Mouse (Mus musculus) stomach, embryonic 16.5 days (tissue): Measurements from ENCODE around the gene Kazald1. TPM values are rescaled to one million over a fixed set of nuclear protein-coding genes. Genes with fewer than 3 reads are reported as not detected.
A peak's percentile ranks its signal among the peaks of the same experiment; 100 is the strongest.

Source experiments
- ATAC-seq: fragments of 200-750 bp; cut with Nextera tagmentation; 2 replicates; pipeline ENCODE4 v1.8.0; 2017; ENCODE audit warnings: moderate number of reproducible peaks, moderate TSS enrichment; ENCODE audit not compliant: insufficient read depth, low FRiP score
- H3K27ac ChIP-seq: fragments of 300-500 bp; sonication (generic); 2 replicates; pipeline ENCODE4 v1.5.1; 2014; ENCODE audit warnings: low read length
- H3K27me3 ChIP-seq: fragments of 300-500 bp; sonication (generic); 2 replicates; pipeline ENCODE4 v1.6.1; 2014; ENCODE audit warnings: low read length, control low read depth, mixed read lengths; ENCODE audit not compliant: control insufficient read depth, insufficient read depth
- H3K36me3 ChIP-seq: fragments of 300-500 bp; sonication (generic); 2 replicates; pipeline ENCODE4 v1.6.1; 2014; ENCODE audit warnings: low read length; ENCODE audit not compliant: control insufficient read depth, insufficient read depth
- H3K4me1 ChIP-seq: fragments of 300-500 bp; sonication (generic); 2 replicates; pipeline ENCODE4 v1.6.1; 2014; ENCODE audit warnings: low read length, control low read depth, mixed read lengths; ENCODE audit not compliant: control insufficient read depth, insufficient read depth
- H3K4me2 ChIP-seq: fragments of 300-500 bp; sonication (generic); 2 replicates; pipeline ENCODE4 v1.6.1; 2014; ENCODE audit warnings: low read depth, low read length, mixed read lengths
- H3K4me3 ChIP-seq: fragments of 300-500 bp; sonication (generic); replicated peaks from 2 replicates; pipeline ENCODE4 v1.5.1; 2014; ENCODE audit warnings: mild to moderate bottlenecking, low read length
- H3K9ac ChIP-seq: fragments of 300-500 bp; sonication (generic); 2 replicates; pipeline ENCODE4 v1.6.1; 2014; ENCODE audit warnings: low read length
- H3K9me3 ChIP-seq: fragments of 300-500 bp; sonication (generic); replicated peaks from 2 replicates; pipeline ENCODE4 v1.6.1; 2016; ENCODE audit warnings: low read length, control low read depth; ENCODE audit not compliant: control insufficient read depth
- WGBS: fragments of 180-500 bp; shearing (Covaris S2); extraction: QIAGEN DNeasy Blood & Tissue Kit; methylation state at CpG from one replicate; pipeline ENCODE4 v1.1.7; 2014; 5-methylcytosine and 5-hydroxymethylcytosine counted together
- polyA plus RNA-seq: library from polyadenylated mRNA; unstranded; fragments of >200 nt; fragmentation: Nextera tagmentation; extraction: Ambion mirVana; gene quantifications from 2 replicates; pipeline ENCODE4 v1.2.1, GENCODE M21; 2015

Kazald1 gene
- polyA plus RNA-seq, 1 experiment from 2014 or later = 41.4 TPM

DNA sequence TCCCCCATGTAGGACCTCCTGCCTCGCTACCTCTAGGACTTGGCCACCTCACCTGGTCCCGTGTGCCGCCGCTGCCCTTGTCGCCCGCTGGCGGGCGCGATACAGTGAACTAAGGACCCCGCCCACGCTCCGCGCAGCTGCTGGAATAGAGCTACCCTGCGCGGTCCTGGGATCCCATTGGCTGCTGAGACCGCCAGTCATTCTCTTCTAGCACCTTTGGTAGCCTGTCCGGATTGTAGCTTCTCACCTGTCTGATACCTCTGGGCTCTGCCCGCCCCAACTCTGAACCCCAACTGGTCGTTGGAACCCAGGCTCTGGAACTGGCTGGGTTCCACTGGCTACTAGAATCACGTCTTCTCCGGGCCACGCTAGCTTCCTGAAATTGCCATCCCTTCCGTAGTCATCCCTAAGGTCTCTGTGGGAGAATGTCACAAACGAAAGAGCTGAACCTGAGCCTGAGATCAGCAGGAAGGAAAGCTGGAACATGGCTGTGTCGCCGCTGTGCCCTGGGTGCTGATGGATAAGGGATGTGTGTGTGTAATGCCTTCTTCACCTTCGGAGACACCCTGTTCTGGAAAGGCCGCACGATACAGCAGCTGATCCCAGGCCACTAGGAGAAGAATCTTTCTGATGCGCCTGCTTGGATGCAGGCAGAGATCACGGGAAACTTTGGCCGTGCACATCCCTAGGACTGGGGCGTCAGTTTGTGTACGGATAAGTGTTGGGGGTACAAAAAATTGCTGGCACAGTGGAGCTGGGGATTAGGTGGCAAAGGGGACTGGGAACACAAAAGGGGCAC lies 28.3 kb upstream of the Kazald1 start:
- 1% methylated on average over 34 of the region's 34 CpGs for WGBS
- ATAC-seq = peak; percentile 49; the same call in 1 of the 2 replicates
- Histone ChIP-seq H3K27me3 (peaks cover 6% of the 10 kb centered on the region), H3K4me1 (peaks cover 21% of the 10 kb centered on the region; the same call in 1 of the 2 replicates), H3K9me3 (no peaks in the 10 kb centered on the region), H3K27ac (peak overlapping the region; percentile 97), H3K4me2 (peak overlapping the region; percentile 71), H3K9ac (peak overlapping the region; percentile 77), H3K4me3 (peak overlapping the region; percentile 62), H3K36me3 (no peaks in the 10 kb centered on the region)

DNA sequence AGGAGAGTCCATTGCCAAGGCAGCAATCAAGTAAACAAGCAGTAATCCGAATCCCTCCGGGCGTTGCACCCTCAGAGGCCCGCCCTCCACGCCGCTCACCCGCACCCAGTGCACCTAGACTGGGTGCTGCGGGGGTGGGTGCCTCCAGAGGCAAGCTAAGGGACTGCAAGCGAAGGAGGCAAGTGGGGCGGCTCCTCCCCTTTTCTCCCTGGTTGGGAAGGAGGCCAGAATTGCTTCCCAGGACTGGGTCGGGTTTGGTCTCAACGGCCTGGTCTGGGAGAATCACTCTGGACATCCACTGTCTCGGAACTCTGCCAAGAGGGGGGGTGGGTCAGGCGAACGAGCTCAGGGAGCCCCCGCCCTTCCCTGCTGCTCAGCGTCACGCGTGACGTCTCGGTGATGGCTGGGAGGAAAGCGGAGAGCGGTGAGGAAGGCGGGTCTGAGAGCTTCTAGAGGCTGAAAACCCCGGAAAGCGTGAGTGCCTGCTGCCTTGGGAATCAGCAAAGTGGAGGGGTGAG lies 27.6 kb upstream of the Kazald1 start, which contains the start of gene Sfxn3:
Sfxn3 (plus strand) TSS at position 87 of the 518 bp plus-strand sequence.
- Histone ChIP-seq H3K27ac (peak within 1 kb of the TSS; percentile 97), H3K27me3 (peaks cover 6% of the 10 kb centered on the region), H3K36me3 (0 out of 2 replicates have a peak, but pooled peaks cover under 1% of the 10 kb centered on the region), H3K4me2 (peak within 1 kb of the TSS; percentile 71), H3K9ac (peak within 1 kb of the TSS; percentile 77), H3K4me1 (peaks cover 21% of the 10 kb centered on the region; the same call in 1 of the 2 replicates), H3K4me3 (peak within 1 kb of the TSS; percentile 62), H3K9me3 (no peaks in the 10 kb centered on the region)
- under 1% methylated on average over 26 of the region's 26 CpGs for WGBS
- ATAC-seq = peak; percentile 88

DNA sequence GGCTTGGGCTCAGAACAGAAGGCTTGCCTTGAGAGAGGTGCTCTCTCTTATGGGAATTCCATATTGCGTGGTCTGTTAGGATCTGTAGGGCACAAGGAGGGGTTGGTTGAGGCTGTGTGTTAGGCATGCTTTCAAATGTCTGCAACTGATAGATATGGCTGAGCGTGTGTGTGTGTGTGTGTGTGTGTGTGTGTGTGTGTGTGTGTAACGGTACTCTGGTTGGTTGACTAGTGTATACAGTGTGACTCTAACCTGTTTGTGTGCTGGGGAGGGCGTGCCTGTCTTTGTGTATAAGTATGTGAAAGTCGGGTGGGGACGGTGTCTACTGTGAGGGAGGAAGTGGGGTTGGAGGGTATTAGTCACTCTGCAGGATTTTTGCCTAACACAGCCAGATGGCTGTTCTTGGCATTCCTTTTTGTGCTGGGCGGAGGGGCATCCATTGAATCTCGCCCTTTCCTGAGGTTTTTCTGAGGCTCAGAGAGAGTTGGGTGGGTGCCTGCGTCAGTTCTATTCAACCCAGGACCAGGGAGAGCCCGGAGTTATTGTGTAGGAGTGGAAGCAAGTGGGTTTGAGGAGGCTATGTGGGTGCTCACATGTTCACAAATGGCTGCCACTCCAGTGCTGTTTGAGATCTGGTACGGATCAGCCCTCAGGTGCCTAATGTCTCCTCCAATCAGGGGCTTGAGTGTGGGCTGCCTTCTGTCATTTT lies 27.0 kb upstream of the Kazald1 start:
- H3K36me3 ChIP-seq = 0 out of 2 replicates have a peak, but pooled peaks cover 5% of the 10 kb centered on the region
- peak overlapping the region; percentile 77 for H3K9ac ChIP-seq
- H3K27me3 ChIP-seq = peaks cover 6% of the 10 kb centered on the region
- WGBS = 10% methylated on average over 11 of the region's 11 CpGs
- ATAC-seq = peak; percentile 85
- H3K9me3 ChIP-seq = no peaks in the 10 kb centered on the region
- peak overlapping the region; percentile 71 for H3K4me2 ChIP-seq
- H3K27ac ChIP-seq = peak overlapping the region; percentile 97
- peaks cover 21% of the 10 kb centered on the region; the same call in 1 of the 2 replicates for H3K4me1 ChIP-seq
- H3K4me3 ChIP-seq = peak overlapping the region; percentile 62

DNA sequence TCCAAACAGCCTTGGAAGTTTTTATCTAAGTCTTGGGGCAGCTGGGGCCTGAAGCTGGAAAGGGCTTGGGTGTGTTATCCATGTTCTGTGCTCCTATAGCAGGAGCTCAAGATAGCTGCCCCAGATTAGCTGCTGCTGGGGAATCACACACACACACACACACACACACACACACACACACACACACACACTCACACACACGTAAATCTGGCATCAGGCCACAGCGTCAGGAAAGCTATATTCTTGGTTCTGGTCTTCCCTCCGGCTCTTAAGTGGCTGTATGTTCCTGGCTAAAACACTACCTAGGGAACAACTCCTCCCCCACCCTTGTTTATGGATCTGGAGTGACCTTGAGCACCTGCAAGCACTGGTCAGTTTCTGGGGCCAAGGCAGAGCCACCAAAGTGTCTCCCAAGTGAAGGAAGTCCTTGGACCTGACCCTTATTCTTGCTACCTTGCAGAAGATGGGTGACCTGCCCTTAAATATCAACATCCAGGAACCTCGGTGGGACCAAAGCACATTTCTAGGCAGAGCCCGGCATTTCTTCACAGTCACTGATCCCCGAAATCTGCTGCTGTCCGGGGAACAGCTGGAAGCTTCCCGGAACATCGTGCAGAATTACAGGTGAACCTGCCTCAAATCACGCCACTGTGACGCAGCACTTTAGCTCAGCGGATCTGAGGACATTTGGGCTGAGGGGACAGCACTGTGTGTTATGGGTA lies 26.2 kb upstream of the Kazald1 start:
- no peaks in the 10 kb centered on the region for H3K9me3 ChIP-seq
- peak overlapping the region; percentile 77 for H3K9ac ChIP-seq
- peaks cover 6% of the 10 kb centered on the region; the same call in 1 of the 2 replicates for H3K27me3 ChIP-seq
- H3K27ac ChIP-seq = peak overlapping the region; percentile 97
- peak overlapping the region; percentile 71 for H3K4me2 ChIP-seq
- 0 out of 2 replicates have a peak, but pooled peaks cover 5% of the 10 kb centered on the region for H3K36me3 ChIP-seq
- WGBS = 67% methylated on average over 12 of the region's 12 CpGs
- H3K4me3 ChIP-seq = peak overlapping the region; percentile 62
- peaks cover 21% of the 10 kb centered on the region; the same call in 1 of the 2 replicates for H3K4me1 ChIP-seq
- no peak for ATAC-seq

- no peak for ATAC-seq
- Histone ChIP-seq H3K27ac (no peak overlapping the region), H3K27me3 (peaks cover 6% of the 10 kb centered on the region; the same call in 1 of the 2 replicates), H3K4me2 (no peak overlapping the region), H3K36me3 (0 out of 2 replicates have a peak, but pooled peaks cover 5% of the 10 kb centered on the region), H3K9me3 (no peaks in the 10 kb centered on the region), H3K9ac (no peak overlapping the region), H3K4me1 (peaks cover 21% of the 10 kb centered on the region; the same call in 1 of the 2 replicates), H3K4me3 (no peak overlapping the region)
- WGBS = 84% methylated on average over 9 of the region's 9 CpGs
These were observed 25.5 kb upstream of the Kazald1 start for GRCm38 (mm10) chr19:45049523-45049922.

GRCm38 (mm10) chr19:45053451-45053850 lies 21.6 kb upstream of the Kazald1 start:
- no peak for ATAC-seq
- H3K27ac ChIP-seq = no peak overlapping the region

DNA sequence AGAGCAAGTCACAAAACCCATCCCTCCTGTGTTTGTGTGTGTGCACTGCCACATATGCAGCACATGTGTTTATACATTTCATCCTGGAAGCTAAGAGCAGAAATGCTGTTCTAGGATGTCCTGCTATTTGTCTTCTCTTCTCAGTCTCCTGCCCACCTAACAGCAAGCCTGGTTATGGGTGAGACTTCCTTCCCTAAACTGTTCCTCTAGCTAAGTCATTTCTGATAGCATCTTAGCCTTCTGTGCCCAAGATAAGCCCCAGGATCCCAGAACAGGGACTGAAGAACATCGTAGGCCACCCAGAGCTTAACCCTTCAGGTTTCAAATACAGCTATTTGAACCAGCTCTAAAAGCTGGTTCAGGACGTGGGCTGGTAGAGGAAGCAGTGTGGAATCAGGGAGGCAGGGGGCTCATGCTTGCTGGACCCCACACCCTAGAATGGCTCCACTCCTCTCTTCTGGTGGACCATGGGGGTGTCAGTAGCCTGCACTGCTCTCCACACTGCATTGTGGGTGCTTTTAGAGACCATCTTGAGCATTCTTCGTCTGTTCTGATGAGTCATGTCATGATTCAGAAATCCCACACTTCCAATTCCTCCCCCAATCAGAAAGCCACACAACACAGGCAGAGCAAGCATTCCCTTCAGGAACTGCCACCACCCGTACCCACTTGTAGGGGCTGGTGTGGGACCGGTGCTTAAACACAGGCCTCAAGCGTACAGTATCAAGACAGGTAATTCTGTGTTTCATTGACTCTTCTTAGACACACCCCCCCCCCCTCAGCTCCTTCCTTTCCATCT lies 19.9 kb upstream of the Kazald1 start:
- WGBS = 80% methylated on average over 6 of the region's 6 CpGs
- peaks cover 17% of the 10 kb centered on the region for H3K4me1 ChIP-seq
- no peak overlapping the region for H3K27ac ChIP-seq
- no peak for ATAC-seq
- no peaks in the 10 kb centered on the region for H3K27me3 ChIP-seq
- no peak overlapping the region for H3K9ac ChIP-seq
- H3K9me3 ChIP-seq = no peaks in the 10 kb centered on the region
- H3K4me2 ChIP-seq = no peak overlapping the region
- H3K36me3 ChIP-seq = 0 out of 2 replicates have a peak, but pooled peaks cover 5% of the 10 kb centered on the region
- no peak overlapping the region for H3K4me3 ChIP-seq

More at GRCm38 (mm10) chr19:45053451-45053850, 21.6 kb upstream of the Kazald1 start:
- H3K9me3 ChIP-seq = no peaks in the 10 kb centered on the region
- H3K9ac ChIP-seq = no peak overlapping the region
- no peak overlapping the region for H3K4me3 ChIP-seq
- WGBS = 86% methylated on average over 8 of the region's 8 CpGs
- H3K27me3 ChIP-seq = no peaks in the 10 kb centered on the region
- 0 out of 2 replicates have a peak, but pooled peaks cover 5% of the 10 kb centered on the region for H3K36me3 ChIP-seq
- H3K4me1 ChIP-seq = peaks cover 20% of the 10 kb centered on the region
- H3K4me2 ChIP-seq = no peak overlapping the region

DNA sequence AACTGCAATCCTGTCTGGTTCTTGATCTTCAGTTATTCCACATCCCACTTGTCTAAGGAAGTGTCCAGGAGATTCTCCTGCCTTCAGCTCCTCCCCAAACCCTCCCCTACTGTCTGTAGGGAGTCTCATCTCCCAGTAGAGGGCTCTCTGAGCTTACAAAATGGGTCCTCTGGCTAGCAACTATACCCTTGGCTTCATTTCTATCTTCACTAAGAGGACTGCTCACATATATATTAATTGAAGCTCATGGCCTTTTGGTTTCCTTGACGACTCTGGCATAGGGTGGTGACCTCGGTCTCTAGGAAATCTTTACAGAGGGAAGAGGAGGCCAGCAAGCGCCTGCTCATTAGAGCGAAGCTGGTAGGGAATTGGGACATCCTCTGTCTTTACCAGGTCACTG lies 18.7 kb upstream of the Kazald1 start:
- no peak overlapping the region for H3K27ac ChIP-seq
- H3K4me1 ChIP-seq = peaks cover 17% of the 10 kb centered on the region
- no peak overlapping the region for H3K4me3 ChIP-seq
- no peak overlapping the region for H3K9ac ChIP-seq
- no peak for ATAC-seq
- 44% methylated on average over 4 of the region's 4 CpGs for WGBS
- 0 out of 2 replicates have a peak, but pooled peaks cover 5% of the 10 kb centered on the region for H3K36me3 ChIP-seq
- no peaks in the 10 kb centered on the region for H3K9me3 ChIP-seq
- H3K27me3 ChIP-seq = no peaks in the 10 kb centered on the region
- H3K4me2 ChIP-seq = no peak overlapping the region
